Mouse (Mus musculus): Measurements from ENCODE around the gene Gm4869.
"Not testable (repeated sequence)": the region's sequence is repeated elsewhere in the genome, so short reads cannot be mapped to it uniquely, and the experiment has no call there.

Gm4869 gene

GRCm38 (mm10) chr5:140445345-140445744, at the start of gene Gm4869:
Gene Gm4869, plus strand, starts transcription at chr5:140445645.
- no peak for DNase-seq (ENCODE audit: low spot score in 2 of 2)

GRCm38 (mm10) chr5:140396166-140396940, 49.1 kb upstream of the Gm4869 start:
- DNase-seq (ENCODE audit: low spot score in 2 of 2), result no peak

- no peak for DNase-seq (ENCODE audit: low spot score in 2 of 2)
Observed at GRCm38 (mm10) chr5:140402640-140403270, 42.7 kb upstream of the Gm4869 start.

GRCm38 (mm10) chr5:140405126-140405525, 40.3 kb upstream of the Gm4869 start:
- DNase-seq (ENCODE audit: low spot score in 2 of 2), result no peak

- DNase-seq (ENCODE audit: low spot score in 2 of 2), result no peak
Observed at GRCm38 (mm10) chr5:140406666-140407065, 38.8 kb upstream of the Gm4869 start.

- no peak for DNase-seq (ENCODE audit: low spot score in 2 of 2)
Observed at GRCm38 (mm10) chr5:140408801-140409200, 36.6 kb upstream of the Gm4869 start.

- peak in 1 of 2 experiments; percentile 33 for DNase-seq (ENCODE audit: low spot score in 2 of 2)
Observed at GRCm38 (mm10) chr5:140411339-140411738, 34.1 kb upstream of the Gm4869 start.

GRCm38 (mm10) chr5:140414647-140415046, 30.8 kb upstream of the Gm4869 start:
- DNase-seq (ENCODE audit: low spot score in 2 of 2), result no peak

GRCm38 (mm10) chr5:140418106-140418488, 27.3 kb upstream of the Gm4869 start:
- no peak for DNase-seq (ENCODE audit: low spot score in 2 of 2)

GRCm38 (mm10) chr5:140418489-140419441, 26.7 kb upstream of the Gm4869 start, which contains the start of gene Eif3b:
Gene Eif3b, plus strand, starts transcription at chr5:140419328.
- peak; percentile 78 to 89 for DNase-seq (ENCODE audit: low spot score in 2 of 2)

GRCm38 (mm10) chr5:140419442-140420080, 25.9 kb upstream of the Gm4869 start:
- DNase-seq (ENCODE audit: low spot score in 2 of 2), result no peak

- no peak for DNase-seq (ENCODE audit: low spot score in 2 of 2)
Observed at GRCm38 (mm10) chr5:140420616-140421015, 24.8 kb upstream of the Gm4869 start.

- DNase-seq (ENCODE audit: low spot score in 2 of 2), result no peak
Observed at GRCm38 (mm10) chr5:140425016-140425783, 20.2 kb upstream of the Gm4869 start.

- DNase-seq (ENCODE audit: low spot score in 2 of 2), result not testable (repeated sequence)
Observed at GRCm38 (mm10) chr5:140439117-140439516, 6.3 kb upstream of the Gm4869 start.

- no peak for DNase-seq (ENCODE audit: low spot score in 2 of 2)
Observed at GRCm38 (mm10) chr5:140441406-140441805, 4.0 kb upstream of the Gm4869 start.

- no peak for DNase-seq (ENCODE audit: low spot score in 2 of 2)
Observed at GRCm38 (mm10) chr5:140444012-140444411, 1.4 kb upstream of the Gm4869 start.

- DNase-seq (ENCODE audit: low spot score in 2 of 2), result no peak
Observed at GRCm38 (mm10) chr5:140446054-140446453, 609 bp downstream of the Gm4869 start.

- no peak for DNase-seq (ENCODE audit: low spot score in 2 of 2)
Observed at GRCm38 (mm10) chr5:140454488-140454887, 9.0 kb downstream of the Gm4869 start.

GRCm38 (mm10) chr5:140455466-140455865, 10.0 kb downstream of the Gm4869 start:
- DNase-seq (ENCODE audit: low spot score in 2 of 2), result no peak

- no peak for DNase-seq (ENCODE audit: low spot score in 2 of 2)
Observed at GRCm38 (mm10) chr5:140461476-140461875, 16.0 kb downstream of the Gm4869 start.

- DNase-seq (ENCODE audit: low spot score in 2 of 2), result not testable (repeated sequence)
Observed at GRCm38 (mm10) chr5:140463151-140463550, 17.7 kb downstream of the Gm4869 start.

Data from frontal cortex, postnatal 10 days (tissue).